Mouse (Mus musculus) lung, postnatal 4 days (tissue): ENCODE measurements at regions not wholly inside any gene's neighbourhood (a gene's known extent, or its start where the extent isn't known, plus 50 kb on each side); places are given as distances from the start of the nearest gene placed in this dataset.
"Not testable (repeated sequence)": the region's sequence is repeated elsewhere in the genome, so short reads cannot be mapped to it uniquely, and the experiment has no call there.

ENCODE experiments used
- DNase-seq, 2 experiments: peaks; one replicate each; pipeline ENCODE4 v3.0.0; 2021

DNA sequence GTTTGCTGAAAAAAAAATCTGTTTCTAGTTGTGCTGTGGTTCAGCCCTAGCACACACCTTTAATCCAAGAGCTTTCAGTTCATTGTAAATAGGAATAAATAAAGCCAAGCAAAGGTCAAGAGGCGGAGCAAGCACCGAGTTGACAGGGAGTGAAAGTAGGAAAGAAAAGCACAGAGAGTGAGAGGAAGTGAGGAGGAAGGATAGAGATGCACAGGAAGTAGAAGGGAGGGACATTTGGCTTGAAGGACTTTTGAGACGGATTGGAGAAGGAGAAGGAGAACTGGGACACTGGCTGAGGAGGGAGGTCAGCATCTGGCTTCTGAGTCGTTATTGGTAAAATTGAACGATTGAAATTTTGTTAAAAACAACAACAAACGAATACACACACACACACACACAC lies 402.0 kb upstream of the Igfbp7 start:
- DNase-seq: no peak

DNA sequence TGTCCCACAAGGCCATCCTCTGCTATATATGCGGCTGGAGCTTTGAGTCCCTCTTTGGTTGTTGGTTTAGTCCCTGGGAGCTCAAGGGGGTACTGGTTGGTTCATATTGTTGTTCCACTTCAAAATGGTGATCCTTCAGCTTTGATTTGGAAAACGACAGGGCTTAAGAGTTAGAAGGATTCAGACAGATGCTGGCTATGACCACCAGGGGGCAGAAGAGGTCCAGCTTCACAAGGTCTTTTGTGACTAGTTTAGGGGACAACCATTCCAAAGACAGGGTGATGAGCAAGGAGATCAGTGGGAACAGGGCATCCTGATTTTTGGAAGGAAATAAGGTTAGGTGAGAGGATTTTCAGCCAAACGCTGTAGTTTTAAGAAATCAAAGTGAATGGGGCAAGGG lies 399.9 kb upstream of the Igfbp7 start:
- DNase-seq: peak; percentile 30 to 60

DNA sequence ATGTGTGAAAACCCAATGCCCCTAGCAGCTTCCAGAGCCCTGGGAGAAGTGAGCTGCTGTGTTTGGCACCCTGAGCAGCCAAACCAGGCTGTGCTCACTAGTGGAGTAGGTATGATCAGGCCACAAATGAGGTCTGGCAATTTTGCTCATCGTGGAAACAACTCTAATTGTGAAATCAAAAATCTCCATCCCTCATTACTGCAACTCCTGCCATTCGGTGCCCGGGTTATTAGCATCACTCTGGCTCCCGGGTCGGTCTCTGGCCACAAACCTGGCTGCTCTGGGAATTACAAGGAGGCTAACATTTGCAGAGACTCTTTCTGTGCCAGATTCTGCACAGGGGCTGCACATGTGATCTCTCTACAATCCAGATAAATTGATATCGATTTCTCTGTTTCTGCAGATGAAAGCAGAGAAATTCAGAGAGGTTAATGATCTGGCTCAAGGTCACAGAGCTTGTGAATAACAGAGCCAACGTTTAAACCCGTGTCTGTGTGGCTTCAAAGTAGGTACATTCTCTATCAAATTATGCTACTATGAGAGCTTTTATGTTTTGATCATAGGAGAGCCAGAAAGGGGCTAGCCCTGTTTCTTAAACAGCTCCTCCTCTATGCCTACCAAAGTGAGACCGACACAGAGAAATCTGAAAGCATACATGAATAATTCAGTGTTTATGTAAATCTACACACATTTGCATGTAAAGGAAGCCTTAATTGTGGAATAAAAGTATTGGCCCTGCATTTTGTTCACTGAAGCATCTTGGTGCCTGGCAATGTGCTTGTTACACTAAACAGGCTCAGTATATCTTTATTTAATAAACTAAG lies 398.7 kb upstream of the Igfbp7 start:
- DNase-seq: no peak

DNA sequence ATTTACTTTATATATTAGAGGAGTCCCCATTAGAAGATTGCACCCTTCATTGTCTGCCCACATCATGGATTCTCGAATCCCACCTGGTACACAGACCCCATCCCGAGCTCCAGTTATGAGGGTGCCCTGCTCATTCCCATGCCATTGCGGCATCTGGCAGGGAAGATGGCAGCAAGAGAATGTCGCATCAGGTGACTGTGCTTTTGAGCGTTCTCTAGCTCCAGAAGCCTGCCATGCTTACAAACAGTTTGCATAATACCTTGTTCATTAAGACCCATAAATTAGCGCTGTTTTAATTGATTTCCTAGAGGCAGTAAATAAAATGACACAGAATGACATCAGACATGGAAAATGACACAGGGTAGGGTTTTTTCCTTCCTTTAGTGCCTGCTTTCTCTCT lies 398.0 kb upstream of the Igfbp7 start:
- no peak for DNase-seq

DNA sequence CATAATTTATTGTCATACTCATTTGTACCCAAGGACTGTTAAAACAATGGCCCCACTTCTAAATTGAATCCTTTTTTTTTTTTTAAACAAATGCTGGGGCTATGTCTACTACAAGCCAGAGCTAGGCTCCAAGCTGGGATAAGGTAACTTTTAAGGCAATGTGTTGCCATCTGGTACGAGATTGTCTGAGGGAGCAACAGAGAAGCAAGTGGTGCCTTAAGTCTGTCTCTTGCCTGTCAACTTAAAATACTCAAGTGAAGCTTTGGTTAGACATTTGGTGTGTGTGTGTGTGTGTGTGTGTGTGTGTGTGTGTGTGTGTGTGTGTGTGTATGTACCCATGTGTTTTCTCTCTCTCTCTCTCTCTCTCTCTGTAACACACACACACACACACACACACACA lies 397.5 kb upstream of the Igfbp7 start:
- DNase-seq: no peak

DNA sequence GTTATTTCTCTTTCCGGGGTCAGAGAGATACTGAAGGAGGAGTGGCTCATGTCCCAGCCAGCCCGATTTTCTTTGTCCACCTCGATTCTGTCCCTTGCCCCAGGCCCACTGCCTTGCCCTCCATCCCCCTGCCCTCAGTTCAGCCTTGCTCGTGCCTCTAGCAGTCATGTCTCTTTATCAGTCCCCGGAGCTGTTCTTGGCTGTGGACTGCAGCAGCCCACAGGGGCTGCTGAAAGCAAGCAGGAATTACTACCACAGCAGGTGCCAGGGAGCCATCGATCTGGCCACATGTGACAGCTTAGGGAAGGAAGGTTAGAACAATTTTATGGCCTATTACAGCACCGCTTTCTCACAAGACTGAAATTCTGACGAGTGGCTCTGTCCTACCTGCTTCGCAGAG lies 396.3 kb upstream of the Igfbp7 start:
- DNase-seq: no peak

DNA sequence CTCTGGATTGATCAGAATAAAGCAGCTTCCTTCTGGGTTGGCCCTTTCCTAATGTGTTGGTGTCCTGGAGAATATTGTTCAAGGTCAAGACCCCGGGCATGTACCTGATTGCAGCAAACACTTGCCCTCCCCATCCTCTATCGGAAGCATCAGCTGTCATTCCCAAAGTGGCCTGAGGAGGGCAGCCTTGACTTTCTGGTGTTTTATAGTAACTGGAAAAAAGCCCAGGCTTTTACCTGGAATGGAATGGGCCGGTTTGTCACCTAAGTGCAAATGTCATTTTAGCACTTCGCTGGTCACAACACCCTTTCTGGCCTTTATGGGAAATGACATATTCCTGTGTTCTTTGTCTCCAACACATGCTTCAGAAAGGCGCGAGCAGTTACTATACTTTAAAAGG lies 395.7 kb upstream of the Igfbp7 start:
- peak in 1 of 2 experiments; percentile 16 for DNase-seq

DNA sequence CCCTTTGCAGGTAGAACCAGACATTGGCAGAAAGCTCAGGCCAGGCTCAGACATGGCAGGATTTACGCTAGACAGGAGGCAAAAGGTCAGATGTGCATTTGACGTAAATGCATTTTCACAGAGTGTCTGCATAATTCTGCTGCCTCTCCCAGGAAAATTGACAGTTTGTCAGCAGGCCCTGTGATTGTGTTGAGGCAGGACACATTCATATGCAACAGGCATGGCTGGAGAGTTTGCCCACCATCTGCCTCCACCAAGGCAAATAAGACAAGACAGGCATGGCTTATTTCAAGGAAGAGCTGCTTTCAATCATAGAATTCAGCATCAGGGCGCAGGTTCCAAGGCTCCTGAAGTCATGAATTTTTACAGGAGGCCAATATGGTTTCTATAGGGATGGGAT lies 389.1 kb upstream of the Igfbp7 start:
- no peak for DNase-seq

DNA sequence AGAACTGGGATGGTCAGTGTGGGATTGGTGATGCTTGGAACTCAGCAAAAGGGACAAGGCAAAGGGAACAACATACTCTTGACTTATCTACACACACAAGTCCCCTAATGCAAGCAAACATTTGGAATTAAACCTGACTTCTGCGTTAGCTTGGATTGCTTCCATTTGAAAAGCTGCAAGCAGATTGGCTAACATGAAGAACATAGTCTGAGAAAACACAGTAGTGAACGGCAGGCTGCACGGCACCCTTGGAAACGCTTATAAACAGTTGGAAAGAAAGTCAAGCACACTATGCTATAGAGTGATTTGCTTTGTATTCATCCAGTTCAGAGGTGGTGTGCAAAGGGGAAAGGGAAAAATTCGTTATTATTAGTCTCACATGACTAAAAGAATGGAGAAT lies 387.9 kb upstream of the Igfbp7 start:
- no peak for DNase-seq

DNA sequence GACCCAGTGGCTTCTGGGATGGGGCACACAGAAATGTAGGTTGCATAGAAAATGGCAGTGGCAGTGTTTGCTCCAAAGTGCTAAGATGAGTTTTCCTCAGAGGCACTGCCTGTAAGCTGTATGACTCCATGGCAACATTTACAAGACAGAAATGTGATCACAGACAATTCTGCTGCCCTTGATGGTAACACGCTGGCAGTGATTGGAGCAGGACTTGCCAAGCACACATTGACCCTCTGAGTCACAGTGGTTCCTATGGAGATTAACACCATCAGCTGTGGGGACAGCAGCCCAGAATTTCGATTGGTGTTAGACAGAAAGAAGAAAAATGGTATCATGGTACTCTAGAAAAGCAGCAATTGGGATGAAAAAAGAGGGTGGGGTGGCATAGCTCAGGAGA lies 376.1 kb upstream of the Igfbp7 start:
- DNase-seq: no peak

DNA sequence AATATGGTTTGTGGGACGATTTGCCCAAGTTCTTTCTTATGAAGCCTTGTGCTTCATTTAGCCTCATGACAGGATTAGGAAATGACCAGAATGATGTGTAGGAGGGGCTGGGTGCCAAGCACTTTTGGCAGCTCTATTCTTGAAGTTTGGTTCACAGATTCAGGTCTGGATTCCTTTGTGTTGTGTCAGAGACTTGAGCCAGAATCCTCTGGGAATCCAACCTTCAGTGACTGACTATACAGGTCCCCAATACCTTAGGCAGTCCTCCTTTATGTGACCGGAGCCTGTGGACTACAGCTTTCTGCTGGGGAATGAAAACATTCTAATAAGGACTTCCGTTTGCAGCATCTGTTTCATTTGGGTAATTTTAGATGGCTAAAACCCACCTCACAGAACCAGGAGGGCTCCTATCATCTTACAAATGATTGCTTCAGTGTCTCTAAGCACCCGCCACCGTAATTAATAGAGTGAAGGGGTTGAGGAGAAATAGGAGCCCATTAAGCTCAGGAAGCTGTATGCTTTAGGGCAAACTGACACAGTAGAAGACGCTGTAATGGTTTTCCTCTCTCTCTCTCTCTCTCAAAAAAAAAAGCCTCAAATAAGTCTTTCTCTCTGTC lies 354.7 kb upstream of the Igfbp7 start:
- DNase-seq: no peak

DNA sequence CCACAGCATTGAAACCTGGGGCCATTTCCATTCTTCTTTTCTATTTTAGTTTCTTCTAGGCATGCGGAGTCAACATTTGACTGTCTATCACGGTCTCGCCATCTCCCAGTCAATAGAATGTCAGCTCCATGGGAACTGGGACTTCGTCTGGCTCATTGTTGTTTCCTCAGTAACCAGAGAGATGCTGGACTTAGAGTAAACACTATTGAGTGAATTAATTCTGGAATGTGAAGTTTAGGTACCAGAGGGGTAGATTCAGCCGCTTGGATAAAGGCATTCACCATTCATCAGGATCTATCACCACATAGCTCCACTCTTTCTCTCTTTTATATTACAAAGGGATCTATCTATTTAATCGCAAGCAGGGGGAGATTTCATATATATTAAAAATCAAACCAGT lies 354.2 kb upstream of the Igfbp7 start:
- DNase-seq: no peak

DNA sequence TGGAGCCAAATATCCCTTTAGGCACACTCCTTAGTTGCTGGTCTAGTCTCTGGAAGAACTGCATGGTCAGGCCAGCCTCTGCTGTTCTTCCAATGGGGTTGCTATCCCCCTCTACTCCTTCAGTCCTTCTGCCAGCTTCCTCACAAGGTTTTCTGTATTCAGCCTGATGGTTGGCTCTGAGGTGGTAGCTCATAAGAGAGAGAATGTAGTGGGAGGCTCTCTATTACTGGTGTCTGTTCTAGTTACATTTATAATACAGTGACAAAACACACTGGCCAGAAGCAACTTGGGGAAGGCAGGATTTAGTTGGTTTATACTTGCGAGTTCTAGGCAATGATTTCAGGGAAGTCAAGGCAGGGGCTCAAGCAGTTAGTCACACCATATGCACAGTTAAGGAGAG lies 341.1 kb upstream of the Igfbp7 start:
- DNase-seq: no peak

DNA sequence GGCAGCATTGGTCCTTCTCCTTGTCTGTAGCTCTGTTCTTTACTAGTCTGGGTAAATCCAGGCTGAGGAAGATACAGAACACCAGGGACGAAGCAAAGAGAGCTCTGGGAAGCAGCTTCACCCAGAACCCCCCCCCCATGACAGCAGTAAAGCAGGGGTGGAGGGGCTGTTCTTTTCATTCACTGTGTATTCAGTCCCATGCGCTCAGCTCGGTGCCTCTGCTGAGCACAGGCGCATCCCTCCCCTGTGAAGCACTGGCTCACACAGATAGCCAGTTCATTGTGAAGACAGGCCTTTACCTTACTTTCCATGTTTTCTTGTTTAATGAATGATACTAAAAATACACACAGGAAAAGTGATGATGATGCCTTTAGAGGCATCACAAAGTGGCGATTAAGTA lies 338.8 kb upstream of the Igfbp7 start:
- no peak for DNase-seq

DNA sequence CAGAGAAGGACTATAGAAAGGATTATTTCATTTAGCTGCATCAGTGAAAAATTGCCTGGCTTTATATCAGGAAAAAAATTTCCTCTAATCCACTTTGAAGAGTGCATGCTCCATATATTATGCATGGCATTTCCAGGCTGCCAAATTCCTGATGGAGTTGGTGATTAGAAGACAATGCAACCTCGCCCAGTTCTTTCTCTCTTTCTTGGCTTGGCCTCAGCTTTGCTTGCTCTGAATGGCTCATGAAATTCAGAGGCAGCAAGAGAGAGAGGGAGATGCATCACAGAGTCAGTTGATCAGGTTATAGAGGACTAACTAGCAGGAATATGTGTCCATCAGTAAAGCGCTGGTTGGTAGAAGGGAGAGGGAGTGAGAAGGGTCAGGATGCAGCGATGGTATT lies 335.6 kb upstream of the Igfbp7 start:
- no peak for DNase-seq

DNA sequence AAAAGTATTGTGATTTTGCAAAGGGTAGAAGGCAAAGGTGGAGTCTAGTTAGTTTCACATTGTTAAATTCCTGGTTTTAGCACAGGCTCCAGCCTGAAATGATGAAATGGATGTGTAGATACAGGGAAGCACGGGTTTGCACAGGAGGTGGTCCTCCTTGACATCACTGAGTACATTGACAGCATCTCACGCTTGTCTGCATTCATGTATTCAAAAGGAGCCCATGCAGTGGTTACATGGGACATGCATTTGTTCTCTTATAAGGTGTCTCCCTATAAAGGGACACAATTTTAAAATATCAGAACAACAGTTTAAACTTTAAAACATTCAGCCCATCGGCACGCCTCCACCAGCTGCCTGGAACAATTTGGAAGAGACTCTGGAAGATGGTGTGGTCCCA lies 322.4 kb upstream of the Igfbp7 start:
- DNase-seq: not testable (repeated sequence)

DNA sequence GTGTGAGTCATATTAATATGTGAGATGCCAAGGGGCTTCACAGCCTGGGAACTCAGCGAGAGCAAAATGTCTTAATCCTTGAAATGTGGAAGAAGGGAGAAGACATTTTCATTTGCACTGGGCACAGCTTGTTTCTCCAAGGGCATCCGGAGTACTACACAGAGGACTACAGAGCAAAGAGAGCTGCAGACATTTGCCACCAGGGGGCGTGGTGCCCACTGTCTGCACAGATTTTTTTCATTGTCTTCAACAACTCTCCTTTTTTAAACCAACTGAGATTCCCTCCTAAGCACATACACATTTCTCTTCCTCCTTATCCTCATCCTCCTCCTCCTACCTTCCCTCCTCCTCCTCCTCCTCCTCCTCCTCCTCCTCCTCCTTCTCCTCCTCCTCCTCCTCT lies 273.8 kb upstream of the Igfbp7 start:
- DNase-seq: no peak

DNA sequence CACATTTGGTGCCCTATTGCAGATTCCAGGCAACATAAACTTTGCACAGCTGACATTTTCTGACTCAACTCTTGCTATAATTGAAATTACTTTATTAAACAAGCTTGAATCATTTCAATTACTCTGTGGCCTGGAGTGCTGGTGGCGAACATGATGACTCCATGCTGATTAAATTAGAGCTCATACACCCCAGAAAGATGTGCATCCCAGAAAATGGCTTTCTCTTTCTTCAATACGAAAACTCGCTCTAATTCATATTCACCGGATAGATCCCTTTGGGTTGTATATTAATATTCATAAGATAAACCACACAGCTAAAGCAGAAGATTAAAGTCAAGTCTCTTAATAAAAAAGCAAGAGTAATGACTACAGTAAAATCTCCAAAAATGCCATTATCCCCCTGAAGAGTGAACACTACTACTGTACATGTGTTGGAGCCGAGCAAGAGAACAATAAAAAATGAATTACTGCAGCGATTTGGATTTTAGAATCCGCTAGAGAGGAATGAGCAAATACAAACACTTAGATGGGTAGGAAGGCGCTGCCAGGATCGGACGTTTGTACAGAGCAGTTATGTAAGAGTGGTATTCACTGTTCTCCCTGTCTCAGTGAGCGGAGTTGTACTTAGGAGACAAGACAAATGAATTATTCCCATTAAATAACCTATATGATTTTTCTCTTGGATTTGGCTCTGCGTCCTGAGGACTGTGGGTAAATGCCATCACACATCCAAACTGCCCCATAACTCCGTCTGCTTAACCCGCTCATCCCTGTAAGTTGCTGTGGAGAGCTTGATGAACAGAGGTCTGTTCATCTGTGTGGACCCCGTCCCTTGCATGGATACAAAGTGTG lies 264.5 kb upstream of the Igfbp7 start:
- DNase-seq: no peak

DNA sequence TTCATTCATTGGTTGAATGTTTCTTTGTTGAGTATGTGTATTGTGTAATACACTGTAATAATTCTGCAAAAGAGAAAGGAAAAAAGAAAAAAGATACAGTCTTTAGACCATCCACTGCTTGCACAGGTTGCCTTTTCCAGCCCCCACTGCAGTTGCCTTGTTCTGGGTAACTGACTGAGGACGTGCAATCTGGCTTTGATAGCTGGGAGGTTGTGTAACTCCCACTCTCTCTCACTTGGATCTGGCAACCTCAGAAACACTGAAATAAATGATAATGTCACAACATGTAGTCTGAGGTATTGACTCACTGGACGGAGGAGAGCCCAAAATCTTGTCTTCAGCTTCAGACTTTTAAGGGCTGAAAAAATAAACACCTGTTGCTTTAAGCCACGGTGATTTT lies 255.3 kb upstream of the Igfbp7 start:
- DNase-seq: no peak

DNA sequence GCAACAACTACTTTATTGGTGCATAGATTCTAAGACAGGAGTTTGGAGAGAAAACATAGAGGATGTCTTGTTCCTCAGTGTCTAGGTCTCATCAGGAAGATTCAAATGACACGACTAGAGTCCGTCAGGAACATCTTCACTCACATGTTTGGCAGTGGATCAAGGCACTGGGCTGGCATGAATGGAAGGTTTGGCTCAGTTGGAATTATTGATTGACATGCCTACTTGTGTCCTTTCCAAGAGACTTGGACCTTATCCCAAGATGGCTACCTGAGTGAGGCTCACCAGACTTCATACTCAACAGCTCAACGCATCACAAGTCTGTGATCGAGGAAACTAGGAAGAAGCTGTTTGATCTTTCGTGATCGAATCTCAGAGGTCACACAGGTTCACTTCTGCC lies 251.2 kb upstream of the Igfbp7 start:
- DNase-seq: no peak

DNA sequence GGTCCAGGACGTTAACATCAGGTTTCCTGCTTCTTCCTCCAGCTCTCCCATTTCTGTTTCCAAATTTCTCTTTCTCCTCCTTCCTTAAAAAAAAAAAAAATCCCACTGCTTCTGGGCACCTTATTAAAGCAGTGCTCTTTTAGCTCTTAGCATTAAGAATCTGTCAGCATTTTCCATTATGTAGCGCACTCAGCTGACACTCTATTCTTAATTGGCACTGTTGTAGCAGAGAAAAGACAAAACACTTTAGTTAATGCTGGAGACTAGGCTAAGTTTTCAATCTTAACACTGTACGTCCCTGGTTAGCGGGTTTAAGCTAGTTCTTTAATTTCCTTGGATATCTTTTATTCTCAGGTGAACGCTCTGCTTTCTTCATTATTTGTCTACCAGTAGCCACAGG lies 236.8 kb upstream of the Igfbp7 start:
- DNase-seq: no peak

DNA sequence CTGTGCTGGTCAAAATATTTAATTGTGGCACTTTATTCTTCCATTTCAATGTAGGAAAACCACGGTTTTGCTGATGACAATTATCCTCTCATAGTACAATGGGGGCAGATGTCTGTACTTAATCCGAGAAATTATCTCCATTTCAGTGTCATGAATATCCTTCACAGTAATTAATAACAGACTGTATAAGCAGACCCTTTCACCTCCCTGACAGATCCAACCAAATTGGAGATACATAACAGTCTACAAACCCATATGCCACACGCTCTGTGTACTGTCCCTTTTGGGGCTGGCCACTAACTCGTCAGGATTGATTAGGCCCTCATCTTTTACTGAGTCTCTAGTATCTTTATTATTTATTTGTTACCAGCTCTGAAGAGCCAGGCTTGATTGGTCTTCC lies 212.6 kb upstream of the Igfbp7 start:
- no peak for DNase-seq

DNA sequence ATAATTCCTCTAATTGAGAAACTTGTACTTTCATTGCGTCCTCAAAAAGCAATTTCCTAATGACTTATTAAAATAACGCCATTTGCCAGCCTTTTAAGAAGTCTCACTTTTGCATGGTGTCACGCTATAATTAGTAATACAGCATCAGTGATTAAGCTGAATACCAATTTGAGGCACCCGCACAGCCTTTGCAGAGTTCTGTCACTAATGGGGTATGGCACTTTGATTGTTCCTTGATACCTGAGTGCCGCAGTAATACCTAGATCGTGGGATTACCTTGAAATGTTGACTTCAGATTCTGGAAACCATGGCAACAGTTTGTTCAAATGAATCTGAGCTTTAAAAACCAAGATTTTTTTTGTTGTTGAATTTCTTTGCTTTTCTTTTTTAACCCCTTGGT lies 202.7 kb upstream of the Igfbp7 start:
- DNase-seq: no peak

DNA sequence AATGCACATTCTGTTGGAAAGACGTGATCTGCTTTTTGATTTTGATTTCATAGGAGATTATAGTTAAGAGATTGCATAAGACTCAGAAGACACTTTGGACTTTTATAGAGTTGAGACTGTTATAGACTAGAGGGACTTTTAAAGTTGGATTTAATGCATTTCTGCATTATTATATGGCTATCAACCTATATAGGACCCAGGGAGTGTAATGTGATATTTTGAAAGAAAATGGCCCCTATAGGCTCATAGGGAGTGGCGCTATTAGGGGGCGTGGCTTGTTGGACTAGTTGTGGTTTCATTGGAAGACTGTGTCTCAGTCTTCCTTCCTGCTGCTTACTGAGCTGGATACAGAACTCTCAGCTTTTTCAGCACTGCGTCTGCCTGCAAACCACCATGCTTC lies 186.9 kb upstream of the Igfbp7 start:
- DNase-seq: no peak
